Mouse (Mus musculus) lung, postnatal 0 days (tissue): ENCODE results near the gene Ptpn18.
"Not testable (repeated sequence)": the region's sequence is repeated elsewhere in the genome, so short reads cannot be mapped to it uniquely, and the experiment has no call there.

Source experiments
- CTCF ChIP-seq: IDR thresholded peaks from 2 replicates; pipeline ENCODE4 v1.5.1; 2016; ENCODE audit warnings: antibody characterized with exemption, mild to moderate bottlenecking
- EP300 ChIP-seq: IDR thresholded peaks from 2 replicates; pipeline ENCODE4 v1.6.1; 2016; ENCODE audit warnings: antibody characterized with exemption, mild to moderate bottlenecking, control low read depth

DNA sequence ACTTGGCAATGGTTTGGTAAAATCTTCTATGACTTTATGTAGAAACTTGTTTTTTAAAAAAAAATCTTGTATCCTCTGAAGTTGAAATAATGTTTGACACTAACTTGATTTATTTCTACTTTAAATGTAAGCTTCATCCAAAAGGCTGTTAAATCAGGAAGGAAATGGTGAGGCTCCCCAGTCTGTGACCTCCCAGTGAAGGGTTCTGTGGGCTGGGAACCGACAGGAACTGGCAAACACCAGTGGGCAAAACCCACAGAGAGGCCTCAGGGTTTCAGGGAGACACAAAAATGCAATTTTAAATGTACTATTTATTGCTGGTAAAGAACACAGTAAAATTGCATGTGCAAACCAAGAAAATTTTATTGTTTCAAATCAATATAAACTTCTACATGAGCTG is 58.2 kb downstream of the Ptpn18 start:
- TF ChIP-seq CTCF, EP300: not testable (repeated sequence)
